Mouse (Mus musculus): ENCODE measurements around the gene Cuedc1. TPM values are rescaled to one million over a fixed set of nuclear protein-coding genes. Genes with fewer than 3 reads are reported as not detected.

The Cuedc1 gene
- total RNA-seq, 2 experiments from 2014 or later, result 37.1 to 43.6 TPM

DNA sequence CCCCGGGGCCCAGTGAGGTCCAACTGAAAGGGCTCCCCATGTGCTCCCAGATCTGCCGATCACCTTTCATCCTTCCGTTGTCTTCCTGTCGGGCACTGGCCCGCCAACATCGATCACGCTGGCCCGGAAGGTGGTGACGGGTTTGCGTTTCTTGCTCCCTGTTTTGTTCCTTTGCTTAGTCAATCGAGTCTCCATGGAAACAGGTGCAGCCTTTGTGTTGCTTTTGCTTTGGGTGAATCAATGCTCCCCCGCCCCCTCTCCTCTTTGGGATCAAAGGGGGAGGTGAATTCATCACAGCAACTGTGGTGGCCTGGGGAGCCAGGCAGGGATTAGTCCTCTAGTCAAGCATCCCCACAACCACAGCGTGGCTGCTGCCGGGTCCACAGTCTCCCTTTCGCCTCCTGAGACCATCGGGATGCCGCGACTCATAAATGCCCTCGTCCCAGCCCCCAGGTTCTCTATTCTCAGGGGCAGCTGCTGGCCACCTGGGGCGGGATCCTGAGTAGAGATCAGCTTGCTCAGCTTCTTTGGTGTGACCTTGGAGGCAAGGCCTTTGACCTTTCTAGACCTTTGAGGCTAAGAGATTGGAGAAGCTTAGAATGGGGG lies 41.5 kb downstream of the Cuedc1 start:
- intact Hi-C loops (cut with DNase I), result no loop called here
- peak in 1 of 2 experiments; percentile 52 for DNase-seq (ENCODE audit: extremely low spot score in 1 of 2, low spot score in 2 of 2)

DNA sequence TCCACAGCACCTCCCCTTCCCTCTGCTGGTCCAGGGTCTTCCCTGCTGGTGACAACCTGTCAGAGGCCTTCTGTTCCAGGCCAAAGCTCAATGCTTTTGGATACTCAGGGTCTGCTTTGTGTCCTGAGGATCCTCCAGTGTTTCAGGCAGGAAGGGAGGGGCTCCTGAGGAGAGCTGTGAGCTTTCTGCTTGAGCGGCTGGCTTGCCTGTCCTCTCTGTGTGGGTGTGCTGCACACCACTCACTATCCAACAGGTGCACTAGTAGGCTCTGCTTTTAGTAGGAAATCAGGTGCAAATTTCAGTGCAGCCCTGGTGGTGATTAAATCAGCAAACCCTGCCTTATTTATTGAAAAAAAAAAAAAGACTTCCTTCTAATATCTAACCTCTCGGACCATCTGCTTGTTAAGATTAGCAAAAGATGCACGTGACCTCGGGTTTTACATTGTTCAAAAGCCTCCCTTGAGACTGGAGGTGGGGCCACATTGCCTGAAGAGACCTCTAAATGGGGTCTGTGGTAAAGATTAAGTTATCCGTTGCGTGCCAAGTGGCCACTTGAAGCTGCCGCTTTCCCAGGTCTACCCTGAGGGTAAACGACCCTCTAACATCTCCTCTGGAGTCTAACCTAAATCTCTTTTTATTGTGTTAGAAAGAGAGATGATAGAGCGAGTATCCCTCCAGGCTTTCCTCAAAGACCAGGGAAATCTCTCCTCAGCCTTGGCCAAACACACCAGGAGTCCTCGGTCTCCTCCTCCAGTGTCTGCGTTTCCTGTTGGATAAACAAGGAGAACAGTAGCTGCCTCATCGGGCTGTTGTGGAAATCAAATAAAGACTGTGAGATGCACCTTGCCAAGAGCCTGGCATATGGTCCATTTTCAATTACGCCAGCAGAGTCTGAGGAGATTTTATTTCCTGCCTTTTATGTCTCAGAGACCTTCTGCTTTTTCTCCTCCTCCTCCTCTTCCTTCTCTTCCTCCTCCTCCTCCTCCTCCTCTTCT lies 42.5 kb downstream of the Cuedc1 start:
- intact Hi-C loops (cut with DNase I), result no loop called here
- DNase-seq (ENCODE audit: extremely low spot score in 1 of 2, low spot score in 2 of 2), result no peak

DNA sequence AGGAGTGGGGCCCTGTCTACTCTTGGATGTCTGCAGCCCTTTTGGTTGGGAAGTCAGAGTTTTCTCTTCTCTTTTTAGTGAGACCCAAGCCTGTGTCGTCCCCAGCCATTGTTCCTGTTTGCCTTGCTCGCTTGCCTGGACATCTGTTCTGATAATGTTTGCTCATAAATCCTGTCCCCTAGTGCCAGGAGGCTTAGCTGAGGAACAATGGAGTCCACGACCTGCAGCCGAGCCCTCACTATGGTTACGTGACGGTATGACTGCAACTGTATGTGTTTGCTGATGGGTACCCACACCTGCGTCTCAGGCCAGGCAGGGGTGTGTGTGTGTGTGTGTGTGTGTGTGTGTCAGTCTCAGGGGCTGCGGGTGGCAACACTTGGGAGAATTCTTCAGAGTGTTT lies 44.5 kb downstream of the Cuedc1 start:
- intact Hi-C loops (cut with DNase I), result no loop called here
- DNase-seq (ENCODE audit: extremely low spot score in 1 of 2, low spot score in 2 of 2), result no peak

DNA sequence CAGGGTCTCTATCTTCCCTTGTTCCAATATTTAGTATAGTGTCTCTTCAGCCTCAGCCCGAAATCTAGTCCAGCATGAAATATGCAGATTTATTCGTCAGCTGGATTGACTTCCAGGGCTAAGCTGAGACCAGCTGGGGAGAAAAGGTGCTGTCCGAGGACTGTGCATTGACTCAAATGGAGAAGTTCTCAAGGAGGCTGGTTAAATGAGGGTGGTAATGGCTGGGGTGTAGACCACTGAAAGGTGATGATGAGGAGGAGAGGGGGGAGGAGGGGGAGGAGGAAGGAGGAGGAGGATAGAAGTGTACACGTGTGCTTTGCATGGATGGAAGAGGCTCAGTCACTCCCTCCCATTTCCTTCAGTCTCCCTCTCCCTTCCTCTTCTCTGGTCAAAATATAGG lies 46.2 kb downstream of the Cuedc1 start:
- no peak for DNase-seq (ENCODE audit: extremely low spot score in 1 of 2, low spot score in 2 of 2)
- intact Hi-C loops (cut with DNase I), result no loop called here

DNA sequence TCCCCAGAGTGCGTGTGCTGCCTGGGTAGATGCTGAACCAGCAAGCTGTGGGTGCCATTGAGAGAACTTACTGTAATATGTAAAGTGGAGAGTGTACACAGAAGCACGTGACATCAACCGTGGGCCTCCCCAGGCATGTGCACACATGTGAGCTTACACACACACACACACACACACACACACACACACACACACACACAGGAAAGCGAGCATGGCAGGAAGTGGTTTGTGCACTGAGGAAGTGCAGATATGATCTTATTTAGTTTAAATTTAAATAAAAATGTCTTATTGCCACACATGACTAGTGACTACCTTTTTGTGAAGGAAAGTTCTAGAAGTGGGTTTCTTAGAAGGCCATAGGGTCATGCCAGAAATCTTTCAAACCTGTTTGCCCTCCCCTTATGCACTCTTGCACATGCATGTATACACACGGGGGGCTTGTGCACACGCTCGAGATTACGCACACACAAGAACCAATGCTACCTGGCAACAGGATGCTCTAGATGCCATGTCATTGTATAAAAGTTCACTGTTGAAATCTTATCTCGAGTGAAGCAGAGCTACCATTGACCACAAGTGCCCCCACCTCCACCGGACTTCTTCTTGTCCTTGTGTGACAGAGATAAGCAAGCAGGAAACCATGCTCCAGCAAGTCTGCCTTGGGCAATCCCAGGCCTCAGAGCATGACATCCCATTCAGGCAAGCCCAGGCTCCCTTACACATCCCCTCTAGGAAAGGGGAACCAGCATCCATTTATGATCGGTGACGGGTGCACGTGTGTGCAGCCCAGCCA lies 47.6 kb downstream of the Cuedc1 start:
- intact Hi-C loops (cut with DNase I), result no loop called here
- no peak for DNase-seq (ENCODE audit: extremely low spot score in 1 of 2, low spot score in 2 of 2)

DNA sequence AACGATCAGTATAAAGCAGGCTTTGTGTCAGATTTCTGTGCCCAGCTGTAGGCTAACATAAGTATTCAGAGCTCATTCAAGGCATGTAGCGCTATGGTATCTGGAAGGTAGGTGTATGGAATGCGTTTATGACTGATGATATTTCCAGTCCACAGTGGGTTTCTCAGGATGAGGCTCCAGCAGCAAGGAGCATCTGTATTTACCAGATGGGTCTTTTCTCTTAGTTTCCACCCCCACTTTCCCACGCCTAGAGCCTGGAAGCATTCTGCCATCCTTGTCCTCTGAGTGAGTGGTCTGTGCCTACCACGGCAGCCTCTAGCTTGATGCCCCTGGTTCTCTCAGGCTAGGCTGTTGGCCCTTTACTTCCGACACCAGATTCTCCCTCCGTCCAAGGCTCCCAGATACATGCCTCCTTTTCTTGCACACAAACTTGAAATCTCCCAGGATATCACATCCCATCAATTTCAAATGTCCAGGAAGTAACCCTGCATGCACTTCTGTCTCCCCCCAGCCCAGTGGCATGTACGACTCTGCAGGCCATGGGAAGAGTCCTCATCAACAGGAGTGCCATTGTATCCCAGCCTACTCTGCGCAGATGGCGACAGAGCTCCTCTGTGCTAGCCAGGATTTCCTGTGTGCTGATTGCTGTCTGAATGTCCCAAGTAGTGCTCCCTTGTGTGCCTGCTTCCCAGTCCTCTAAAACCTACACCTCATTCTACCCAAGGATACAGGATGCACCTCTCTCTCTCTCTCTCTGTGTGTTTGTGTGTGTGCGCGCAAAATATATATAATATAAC lies 48.6 kb downstream of the Cuedc1 start:
- DNase-seq (ENCODE audit: extremely low spot score in 1 of 2, low spot score in 2 of 2), result no peak
- intact Hi-C loops (cut with DNase I), result no loop called here

DNA sequence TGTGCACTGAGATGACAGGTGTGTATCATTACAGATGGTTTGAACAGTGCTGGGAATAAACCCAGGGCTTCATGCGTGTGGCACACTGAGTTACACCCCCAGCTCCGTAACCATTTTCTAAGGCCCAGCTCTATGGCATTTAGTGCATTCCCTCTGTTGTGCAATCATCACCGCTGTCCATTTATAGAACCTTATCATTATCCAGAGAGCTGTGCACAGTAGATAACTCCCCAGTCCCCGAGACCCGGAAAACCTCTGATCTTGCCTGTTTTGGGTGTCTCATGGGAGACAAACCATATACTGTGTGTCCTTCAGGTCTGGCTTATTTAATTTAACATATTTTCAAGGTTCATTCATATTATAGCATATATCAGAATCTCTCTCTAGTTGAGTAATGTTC lies 49.5 kb downstream of the Cuedc1 start:
- DNase-seq (ENCODE audit: extremely low spot score in 1 of 2, low spot score in 2 of 2), result no peak
- intact Hi-C loops (cut with DNase I), result no loop called here

DNA sequence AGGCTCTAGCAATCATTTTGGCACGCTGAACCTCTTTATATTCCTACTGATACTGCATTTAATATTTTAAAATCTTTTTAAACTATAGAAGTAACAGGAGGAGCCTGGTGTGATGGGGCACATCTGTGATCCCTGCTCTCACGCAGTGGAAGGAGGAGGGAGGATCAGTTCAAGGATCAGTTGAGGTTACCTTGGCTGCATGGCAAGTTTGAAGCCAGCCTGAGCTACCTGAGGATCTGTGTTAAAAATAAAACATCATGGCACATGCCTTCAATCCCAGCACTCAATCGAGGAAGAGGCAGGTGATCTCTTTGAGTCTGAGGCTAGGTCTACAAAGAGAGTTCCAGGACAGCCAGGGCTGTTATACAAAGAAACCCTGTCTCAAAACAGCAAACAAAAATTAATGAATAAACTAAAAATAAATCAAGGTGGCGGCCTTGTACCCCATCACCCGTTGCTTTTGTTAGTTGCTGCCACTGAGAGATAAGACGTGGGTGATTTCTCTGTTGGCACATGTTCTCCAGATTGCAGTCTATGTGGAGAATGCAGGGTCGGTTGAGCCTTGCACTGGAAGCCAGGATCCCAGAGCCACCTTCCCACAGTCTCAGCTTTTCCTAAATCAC lies 50.3 kb downstream of the Cuedc1 start:
- no peak for DNase-seq (ENCODE audit: extremely low spot score in 1 of 2, low spot score in 2 of 2)
- intact Hi-C loops (cut with DNase I), result no loop called here

DNA sequence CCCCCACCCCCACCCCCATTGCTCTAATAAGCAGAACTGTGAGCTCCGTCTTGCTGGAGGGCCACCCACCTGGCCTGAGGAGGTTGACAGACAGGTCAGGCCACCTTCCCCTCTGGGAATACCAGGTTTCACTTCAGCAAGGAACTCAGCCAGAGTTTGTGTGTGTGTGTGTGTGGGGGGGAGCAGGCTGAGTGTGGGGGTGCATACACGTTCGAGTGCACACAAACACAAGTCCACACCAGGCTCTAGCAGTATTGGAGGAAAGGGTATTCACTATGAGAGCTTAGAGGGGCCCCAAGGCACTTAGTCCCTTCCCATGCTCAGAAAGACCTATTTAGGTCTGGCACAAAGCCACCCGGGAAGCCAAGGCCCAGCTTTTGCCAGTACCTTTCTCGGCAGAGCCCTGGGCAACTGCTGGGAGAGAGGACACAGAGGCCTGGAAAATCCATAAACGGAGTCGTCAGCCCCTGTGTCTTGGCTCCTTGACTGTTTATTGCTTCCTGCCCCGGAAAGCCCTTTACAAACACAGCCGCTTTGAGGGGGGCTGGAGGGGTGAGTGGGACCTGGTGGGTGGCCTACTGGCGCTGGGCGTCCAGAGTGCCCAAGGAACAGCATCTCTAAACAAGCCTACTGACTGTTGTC lies 50.9 kb downstream of the Cuedc1 start:
- intact Hi-C loops (cut with DNase I), result no loop called here
- DNase-seq (ENCODE audit: extremely low spot score in 1 of 2, low spot score in 2 of 2), result peak in 1 of 2 experiments; percentile 51

DNA sequence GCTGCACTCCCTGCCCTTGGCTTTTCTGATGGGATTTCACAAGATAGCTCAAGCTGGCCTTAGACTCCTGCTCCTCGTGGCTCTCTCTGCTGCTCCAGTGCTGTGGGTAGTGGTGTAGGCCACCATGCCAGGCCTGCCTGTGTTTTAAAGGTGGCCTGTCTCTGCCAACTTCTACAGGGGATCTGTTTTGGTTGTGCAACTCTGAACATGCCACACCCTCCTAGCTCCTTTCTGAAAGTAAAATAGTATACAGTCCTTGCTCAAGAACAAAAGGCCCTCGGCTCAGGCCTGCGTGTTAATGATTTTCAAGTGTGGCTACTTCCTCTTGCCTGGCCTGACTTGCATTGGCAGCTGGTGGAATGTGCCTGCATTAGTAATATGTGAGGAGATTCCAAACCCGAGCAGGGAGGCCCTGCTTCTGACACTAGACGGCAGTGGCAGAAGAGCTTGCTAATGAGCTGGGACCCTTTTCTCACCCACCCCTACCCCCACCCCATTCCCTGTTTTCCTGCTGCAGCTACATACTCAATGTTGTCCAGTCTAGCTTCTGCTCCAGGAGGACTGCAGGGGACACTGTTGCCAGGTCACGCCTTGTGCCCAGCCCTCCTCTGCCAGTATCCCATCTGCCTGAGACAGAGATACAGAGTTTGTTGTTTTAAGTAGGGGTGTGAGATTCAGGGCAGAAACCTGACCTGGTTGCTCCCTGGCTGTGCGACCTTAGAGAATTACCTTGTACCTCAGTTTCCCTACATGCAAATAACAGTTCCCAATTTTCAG lies 53.7 kb downstream of the Cuedc1 start:
- intact Hi-C loops (cut with DNase I), result loop anchor here (5.0 kb wide), 1 partner anchor 54 kb away; the partner anchor contains the start of gene Cuedc1
- DNase-seq (ENCODE audit: extremely low spot score in 1 of 2, low spot score in 2 of 2), result no peak

DNA sequence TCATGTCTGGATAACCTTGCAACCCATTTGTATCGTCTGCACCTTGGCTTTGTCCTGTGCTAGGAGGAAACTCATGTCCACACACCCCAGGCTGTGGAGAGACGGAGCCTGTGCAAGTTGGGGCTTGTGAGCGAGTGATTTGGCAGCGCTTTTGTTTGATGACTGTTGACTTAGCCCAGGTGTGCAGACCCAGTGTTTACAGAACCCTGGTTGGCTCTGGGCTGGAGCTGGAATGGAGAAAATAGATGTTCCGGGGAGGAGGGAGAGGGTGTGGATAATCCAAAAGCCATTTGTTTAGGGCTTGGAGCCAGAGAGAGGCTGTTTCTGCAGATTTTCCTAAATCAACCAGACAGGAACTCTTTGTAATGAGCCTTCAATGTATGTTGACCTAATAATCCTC lies 56.0 kb downstream of the Cuedc1 start:
- intact Hi-C loops (cut with DNase I), result loop anchor here (5.0 kb wide), 1 partner anchor 57 kb away; the partner anchor contains the start of gene Cuedc1
- DNase-seq (ENCODE audit: extremely low spot score in 1 of 2, low spot score in 2 of 2), result no peak

DNA sequence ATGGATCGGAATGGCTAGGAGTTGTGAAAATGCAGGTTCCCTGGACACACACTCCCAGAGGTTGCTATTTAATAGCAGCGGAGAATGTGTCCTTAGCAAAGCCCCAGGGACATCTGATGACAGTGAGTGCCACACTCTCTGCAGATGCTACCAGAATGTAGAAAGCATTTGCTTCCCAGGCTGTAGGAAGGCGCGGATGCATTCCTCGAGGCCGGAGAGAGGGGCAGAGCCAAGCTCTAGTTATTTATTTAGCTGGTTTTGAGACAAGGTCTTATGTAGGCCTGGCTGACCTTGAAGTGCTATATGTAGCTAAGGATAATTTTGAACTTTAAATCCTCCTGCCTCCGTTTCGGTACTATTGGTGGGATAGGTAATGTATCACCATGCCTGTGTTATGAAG lies 56.6 kb downstream of the Cuedc1 start:
- no peak for DNase-seq (ENCODE audit: extremely low spot score in 1 of 2, low spot score in 2 of 2)
- intact Hi-C loops (cut with DNase I), result loop anchor here (5.0 kb wide), 1 partner anchor 57 kb away; the partner anchor contains the start of gene Cuedc1

DNA sequence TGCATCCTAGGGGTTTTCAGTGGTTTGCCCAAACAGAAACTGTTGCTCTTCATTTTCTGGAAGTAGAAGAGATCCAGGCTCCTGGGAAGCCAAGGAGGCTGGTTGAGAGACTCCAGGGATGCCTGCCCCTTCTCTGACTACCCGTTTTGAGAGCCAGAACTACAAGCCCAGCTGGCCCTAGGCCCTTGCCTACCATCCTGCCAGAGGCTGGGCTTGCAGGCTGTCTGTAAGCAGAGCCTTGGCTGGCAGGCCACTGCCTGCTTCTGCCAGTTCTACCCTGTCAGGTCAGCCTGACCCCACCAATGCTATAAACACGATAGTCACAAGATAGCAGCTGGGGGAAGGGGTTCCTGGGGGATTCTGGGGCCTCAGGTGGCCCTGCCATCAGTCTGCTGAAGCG lies 57.6 kb downstream of the Cuedc1 start:
- intact Hi-C loops (cut with DNase I), result no loop called here
- DNase-seq (ENCODE audit: extremely low spot score in 1 of 2, low spot score in 2 of 2), result no peak

DNA sequence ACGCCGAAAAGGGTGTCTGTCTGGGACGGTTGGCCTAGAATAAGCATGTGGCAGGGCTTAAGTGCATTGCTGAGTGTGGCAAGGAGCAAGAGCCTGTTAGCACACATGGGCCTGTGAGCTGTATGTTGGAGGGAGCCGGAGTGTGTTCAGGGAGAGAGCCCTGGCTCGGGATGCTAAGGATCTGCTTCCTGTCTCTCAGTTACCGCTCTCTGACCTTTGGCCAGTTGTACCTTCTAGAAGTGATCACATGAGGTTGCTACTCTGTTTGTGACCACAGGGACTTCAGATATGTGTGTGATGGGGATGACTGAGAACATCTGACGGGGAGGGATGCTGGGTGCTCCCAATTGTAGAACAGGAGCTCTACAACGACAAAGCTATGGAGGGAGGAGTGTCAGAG lies 58.1 kb downstream of the Cuedc1 start:
- DNase-seq (ENCODE audit: extremely low spot score in 1 of 2, low spot score in 2 of 2), result no peak
- intact Hi-C loops (cut with DNase I), result no loop called here

DNA sequence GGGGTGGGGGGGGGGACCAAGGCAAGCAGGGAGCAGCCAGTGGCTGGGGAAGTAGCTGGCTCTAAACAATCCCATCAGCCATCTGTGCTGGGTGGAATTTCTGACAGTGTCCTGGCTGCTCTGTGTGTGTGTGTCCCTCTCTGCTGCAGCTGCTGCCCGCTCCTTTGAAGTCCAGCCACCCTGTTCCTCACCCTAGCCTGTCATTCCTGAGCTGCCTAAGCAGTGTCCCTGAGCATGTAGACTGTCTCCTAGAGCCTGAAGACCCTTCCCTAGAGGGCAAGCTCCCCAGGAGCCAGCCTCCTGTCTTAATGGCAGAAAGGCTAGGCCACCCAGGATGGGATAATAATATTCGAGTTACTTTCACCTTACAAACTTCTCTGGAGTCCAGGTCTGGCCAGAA lies 58.5 kb downstream of the Cuedc1 start:
- intact Hi-C loops (cut with DNase I), result no loop called here

DNA sequence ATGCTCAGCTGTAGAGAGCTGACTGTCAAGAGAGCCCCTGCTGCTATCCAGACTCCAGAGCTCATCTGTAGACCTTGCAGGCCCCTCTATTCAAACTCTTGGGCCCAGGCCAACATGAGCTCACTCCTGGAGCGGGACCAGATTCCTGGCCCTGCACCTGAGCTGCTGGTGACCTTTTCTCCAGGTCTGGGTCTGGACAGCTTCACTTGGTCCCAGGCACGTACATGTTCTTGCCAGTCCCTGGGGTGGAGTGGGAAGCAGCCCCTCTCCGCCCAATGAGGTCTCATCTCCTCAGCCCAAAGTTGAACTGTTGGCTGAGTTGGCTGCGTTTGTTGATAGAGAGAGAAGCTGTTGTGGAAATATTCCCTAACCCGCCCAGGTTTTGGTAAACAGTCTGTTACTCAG lies 61.0 kb downstream of the Cuedc1 start:
- peak in 1 of 2 experiments; percentile 69 for DNase-seq (ENCODE audit: extremely low spot score in 1 of 2, low spot score in 2 of 2)
- intact Hi-C loops (cut with DNase I), result no loop called here

More for the DNA sequence above, 58.5 kb downstream of the Cuedc1 start:
- DNase-seq (ENCODE audit: extremely low spot score in 1 of 2, low spot score in 2 of 2), result no peak

DNA sequence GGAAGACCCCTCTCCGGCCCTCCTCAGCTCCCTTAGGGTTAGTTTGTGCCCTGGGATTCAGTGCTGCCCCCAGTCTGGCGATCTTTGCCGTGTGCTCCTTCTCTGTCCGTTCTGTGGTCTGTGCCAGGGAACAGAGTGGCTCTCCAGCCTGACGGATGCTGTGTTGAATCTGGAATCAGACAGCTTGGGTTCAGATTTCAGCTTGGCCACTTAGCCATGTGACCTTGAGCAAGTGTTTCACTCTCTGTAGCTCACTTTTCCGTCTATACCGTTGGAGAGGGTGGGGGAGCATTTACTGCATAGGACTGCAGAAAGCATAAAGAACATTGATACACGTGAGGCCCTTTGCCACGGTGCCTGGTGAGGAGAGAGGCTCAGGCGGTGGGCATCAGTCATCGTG lies 61.5 kb downstream of the Cuedc1 start:
- intact Hi-C loops (cut with DNase I), result no loop called here

More for the DNA sequence above, 61.5 kb downstream of the Cuedc1 start:
- DNase-seq (ENCODE audit: extremely low spot score in 1 of 2, low spot score in 2 of 2), result no peak

Data from left cerebral cortex, postnatal 10 days (tissue).